Comparison of ENCODE assay signal across 8 mouse cellular contexts in the genomic region with DNA sequence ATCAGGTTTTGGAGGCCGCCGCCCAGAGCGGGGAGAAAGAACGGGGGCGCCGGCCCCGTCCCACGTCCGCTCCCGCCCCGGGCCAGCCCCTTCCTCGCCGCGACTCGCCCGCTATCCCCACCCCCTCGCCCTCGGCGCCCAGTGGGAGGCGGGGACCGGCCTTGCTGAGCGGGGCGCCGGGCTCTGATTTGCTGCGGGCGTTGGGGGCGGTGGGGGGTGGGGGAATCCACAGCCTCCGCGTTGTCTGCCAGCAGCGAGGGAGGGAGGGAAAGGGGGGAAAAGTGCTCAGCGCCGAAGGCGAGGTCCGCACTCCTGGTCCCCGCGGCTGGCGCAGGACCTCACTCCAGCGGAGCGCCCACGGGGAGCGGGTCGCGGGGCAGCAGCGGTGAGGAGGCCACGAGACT. TPM values are rescaled to one million over a fixed set of nuclear protein-coding genes. Genes with fewer than 3 reads are reported as not detected.
A peak's percentile ranks its signal among the peaks of the same experiment; 100 is the strongest.
DNase-seq lines count a peak whose midpoint lies in the region; ATAC-seq and TF ChIP-seq lines count a peak whose summit lies in the region.

A gene (plus strand): TSS at position 278 of the 404 bp plus-strand sequence.

- no peak for TF ChIP-seq EP300 in heart, adult 2 months (IDR thresholded peaks at IDR 0.05; ENCODE audit: insufficient read depth, low read depth, low read length)

- intact Hi-C loops in left cerebral cortex, postnatal 14 days (cut with DNase I) = loop anchor here (2.0 to 10.0 kb wide), 2 partner anchors 113 to 331 kb away; no protein-coding TSS in a partner anchor
- intact Hi-C loops in heart, adult 2 months (cut with DNase I) = loop anchor here (5.0 kb wide), 1 partner anchor 334 kb away; no protein-coding TSS in a partner anchor

- peak within 1 kb of the TSS; percentile 93 for H3K4me2 ChIP-seq in lung, embryonic 15.5 days

- no peaks in the 10 kb centered on the region for H3K9me3 ChIP-seq in lung, embryonic 15.5 days

- no peak for TF ChIP-seq CTCF in heart, adult 2 months (IDR thresholded peaks at IDR 0.05)
- TF ChIP-seq CTCF in kidney, adult 2 months (conservative IDR thresholded peaks at IDR 0.05; ENCODE audit: insufficient read depth, insufficient read length, low read depth, low read length) = no peak

- no peaks in the 10 kb centered on the region for H3K79me2 ChIP-seq in heart, adult 2 months (replicated peaks; ENCODE audit: control insufficient read depth, insufficient read depth, low read length)

- peaks cover 4% of the 10 kb centered on the region; the same call in 1 of the 2 replicates for H3K27me3 ChIP-seq in heart, adult 2 months (ENCODE audit: control insufficient read depth, insufficient read depth, low read length)
- no peaks in the 10 kb centered on the region for H3K27me3 ChIP-seq in kidney, adult 2 months (replicated peaks; ENCODE audit: control insufficient read depth, insufficient read depth, low read length)
- H3K27me3 ChIP-seq in lung, embryonic 15.5 days = no peaks in the 10 kb centered on the region

- peaks cover 3% of the 10 kb centered on the region for H3K4me1 ChIP-seq in heart, adult 2 months (ENCODE audit: control insufficient read depth, insufficient read depth, low read length)
- no peaks in the 10 kb centered on the region for H3K4me1 ChIP-seq in kidney, adult 2 months (ENCODE audit: control insufficient read depth, insufficient read depth, low read length)
- peaks cover 52% of the 10 kb centered on the region for H3K4me1 ChIP-seq in lung, embryonic 15.5 days

- under 1% methylated on average over 43 of the region's 45 CpGs for WGBS in heart, adult 2 months
- 1% methylated on average over 45 of the region's 45 CpGs for WGBS in kidney, adult 2 months
- 0% methylated on average over 43 of the region's 45 CpGs for WGBS in lung, embryonic 15.5 days

- DNase-seq in left cerebral cortex, postnatal 14 days (ENCODE audit: low spot score in 2 of 2) = peak in 1 of 2 experiments; percentile 44
- no peak for DNase-seq in left cerebral cortex, adult 11 months (ENCODE audit: low spot score)
- peak; percentile 94 for DNase-seq in embryo, embryonic 11 days
- DNase-seq in heart, adult 2 months = peak; percentile 89 to 90
- DNase-seq in kidney, adult 2 months = peak; percentile 76
- DNase-seq in retina, postnatal 7 days (ENCODE audit: low read depth, low spot score) = peak; percentile 34
- no peak for DNase-seq in MN1 (ENCODE audit: low spot score)

- ATAC-seq in lung, embryonic 15.5 days (ENCODE audit: borderline replicate concordance, extremely low read depth, low FRiP score, low TSS enrichment) = peak; percentile 90

- peak within 1 kb of the TSS; percentile 86 for H3K27ac ChIP-seq in heart, adult 2 months
- no peak within 1 kb of the TSS for H3K27ac ChIP-seq in kidney, adult 2 months (ENCODE audit: insufficient read depth, low read depth, low read length)
- peak within 1 kb of the TSS; percentile 93 for H3K27ac ChIP-seq in lung, embryonic 15.5 days

- no peaks in the 10 kb centered on the region for H3K36me3 ChIP-seq in heart, adult 2 months (ENCODE audit: control insufficient read depth, insufficient read depth, low read length)
- no peaks in the 10 kb centered on the region for H3K36me3 ChIP-seq in kidney, adult 2 months (ENCODE audit: control insufficient read depth, insufficient read depth, low read length)
- H3K36me3 ChIP-seq in lung, embryonic 15.5 days = no peaks in the 10 kb centered on the region

- H3K4me3 ChIP-seq in heart, adult 2 months = peak within 1 kb of the TSS; percentile 80
- peak within 1 kb of the TSS; percentile 56 for H3K4me3 ChIP-seq in kidney, adult 2 months (ENCODE audit: insufficient read depth, low read depth, low read length)
- H3K4me3 ChIP-seq in lung, embryonic 15.5 days = peak within 1 kb of the TSS; percentile 82

- peak; percentile 75 for TF ChIP-seq POLR2A in heart, adult 2 months (IDR thresholded peaks at IDR 0.05; ENCODE audit: insufficient read depth, low read depth, low read length)
- no peak for TF ChIP-seq POLR2A in kidney, adult 2 months (IDR thresholded peaks at IDR 0.05; ENCODE audit: low read depth, low read length)

- peak within 1 kb of the TSS; percentile 71 for H3K9ac ChIP-seq in heart, adult 2 months (ENCODE audit: low read depth, low read length)
- peak within 1 kb of the TSS; percentile 89 for H3K9ac ChIP-seq in lung, embryonic 15.5 days

RNA-seq across cellular contexts. Expression of the gene that starts here (rescaled TPM):
- 10 to 100 TPM; 10.8 to 13.3 TPM for total RNA-seq in left cerebral cortex, postnatal 14 days (2021)
- 10 to 100 TPM; 16.0 to 22.9 TPM for total RNA-seq in heart, adult 2 months (2021)
- polyA plus RNA-seq in heart, adult 2 months (2012; rRNA removed) = 15.7 and 17.2 TPM in 2 replicates
- 7.5 and 8.1 TPM in 2 replicates for polyA plus RNA-seq in kidney, adult 2 months (2012; rRNA removed)
- 76.4 and 78.9 TPM in 2 replicates for polyA plus RNA-seq in lung, embryonic 15.5 days (2015; fragmentation: Nextera tagmentation; extraction: Ambion mirVana)

Comparison
In these comparisons a context has a peak if more than half of its experiments do, and no peak if none do; other contexts are left out.
1. DNase-seq: peak in embryo, embryonic 11 days (single experiment), heart, adult 2 months (2 of 2), kidney, adult 2 months (single experiment) and retina, postnatal 7 days (single experiment); none in left cerebral cortex, adult 11 months (single experiment) and MN1 (single experiment).
2. Peak in every context shown above with its lines, with median percentiles within 50 percentile points of each other: H3K4me3 ChIP-seq.